Mouse (Mus musculus) spleen, postnatal 4 days (tissue): Measurements from ENCODE around the gene Tmem121b.

Source experiments
- DNase-seq, 2 experiments: peaks; one replicate each; pipeline ENCODE4 v3.0.0; 2022; ENCODE audit warnings: low spot score in 2 of 2

Gene Tmem121b

GRCm38 (mm10) chr6:120492499-120493373 is 871 bp downstream of the Tmem121b start:
- DNase-seq: peak in 1 of 2 experiments; percentile 76

GRCm38 (mm10) chr6:120491862-120492498 is 1.6 kb downstream of the Tmem121b start:
- DNase-seq: no peak

DNA sequence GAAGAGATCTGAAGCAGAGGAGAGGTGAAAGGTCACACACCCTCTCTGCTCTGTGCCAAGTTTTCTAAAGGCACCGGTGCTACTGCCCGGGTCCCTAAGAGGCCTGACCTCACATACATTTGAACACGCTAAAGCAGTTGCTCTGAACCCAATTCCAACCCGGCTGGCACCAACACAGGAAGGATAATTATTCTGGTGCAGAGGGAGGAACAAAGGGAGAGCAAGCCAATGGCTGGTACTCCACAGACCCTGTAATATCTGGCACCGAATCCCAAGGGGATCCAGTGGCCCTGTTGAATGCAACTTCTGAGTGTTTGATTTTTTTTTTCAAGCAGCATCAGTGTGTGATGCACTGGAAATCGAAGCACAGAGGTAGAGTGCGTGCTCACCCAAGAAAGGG is 2.5 kb downstream of the Tmem121b start:
- no peak for DNase-seq

DNA sequence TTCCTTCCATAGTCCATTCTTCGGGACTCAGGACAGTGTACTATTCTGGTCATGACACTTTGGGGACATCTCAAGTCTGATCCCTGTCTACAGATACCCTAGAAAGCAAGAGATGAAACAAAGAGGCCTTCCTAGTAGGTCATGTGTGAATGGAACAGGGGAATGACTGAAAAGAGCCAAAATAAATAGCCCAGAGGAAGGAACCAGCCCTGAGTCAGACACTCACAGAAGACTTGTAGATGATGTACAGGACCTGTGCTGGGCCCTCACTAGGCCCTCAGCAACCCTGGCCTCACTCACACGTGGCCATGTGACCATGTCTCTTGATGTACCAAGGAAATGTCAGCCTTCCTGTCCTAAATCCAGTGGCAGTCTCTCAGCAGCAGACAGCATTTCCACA is 4.1 kb downstream of the Tmem121b start:
- no peak for DNase-seq

DNA sequence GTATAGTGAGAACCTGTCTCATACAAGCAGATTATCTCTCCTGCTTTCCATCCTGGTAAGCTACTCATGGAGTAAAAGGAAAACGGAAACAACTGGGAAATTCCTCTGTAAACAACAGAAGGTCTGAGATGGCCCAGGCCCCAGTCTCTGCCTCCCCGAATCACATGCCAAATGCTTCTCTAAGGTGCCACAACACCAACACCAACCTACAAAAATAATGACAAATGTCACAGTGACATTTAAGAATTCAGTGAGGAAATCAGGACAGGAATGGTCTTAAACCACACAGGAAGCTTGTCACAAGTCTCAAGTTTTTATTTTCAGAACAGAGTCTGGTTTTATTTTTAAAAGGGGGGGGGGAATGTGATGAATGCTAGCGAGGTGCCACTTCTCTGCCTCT is 5.0 kb downstream of the Tmem121b start:
- no peak for DNase-seq

- no peak for DNase-seq
Observed at GRCm38 (mm10) chr6:120486051-120486510, 7.5 kb downstream of the Tmem121b start.

GRCm38 (mm10) chr6:120485038-120485437 is 8.6 kb downstream of the Tmem121b start:
- no peak for DNase-seq

DNA sequence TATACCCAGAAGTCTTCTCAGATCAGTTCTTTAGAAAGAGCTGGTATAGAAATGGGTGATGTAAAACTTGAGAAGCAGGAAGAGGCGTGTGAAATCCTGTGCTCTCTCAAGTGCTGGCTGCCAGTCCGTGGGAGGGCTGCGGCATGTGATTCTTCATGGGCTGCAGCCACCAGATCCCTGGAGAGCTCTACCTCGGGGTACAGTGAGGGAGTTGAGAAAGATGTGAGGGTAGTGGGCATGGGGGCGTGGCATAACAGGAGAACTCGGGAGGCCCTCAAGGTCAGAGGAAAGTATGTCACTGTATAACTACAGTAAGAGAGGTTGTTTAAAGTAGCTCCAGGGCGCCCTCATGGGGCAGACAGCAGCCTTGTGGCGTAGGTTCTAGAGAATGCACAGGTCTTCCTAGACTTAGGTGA is 10.4 kb downstream of the Tmem121b start:
- peak; percentile 62 to 82 for DNase-seq

- DNase-seq: no peak
Observed at GRCm38 (mm10) chr6:120482756-120483155, 10.9 kb downstream of the Tmem121b start.

- no peak for DNase-seq
Observed at GRCm38 (mm10) chr6:120482021-120482420, 11.6 kb downstream of the Tmem121b start.

- DNase-seq: peak in 1 of 2 experiments; percentile 43
Observed at GRCm38 (mm10) chr6:120481538-120481937, 12.1 kb downstream of the Tmem121b start.

GRCm38 (mm10) chr6:120480361-120480760 is 13.2 kb downstream of the Tmem121b start:
- DNase-seq: no peak

DNA sequence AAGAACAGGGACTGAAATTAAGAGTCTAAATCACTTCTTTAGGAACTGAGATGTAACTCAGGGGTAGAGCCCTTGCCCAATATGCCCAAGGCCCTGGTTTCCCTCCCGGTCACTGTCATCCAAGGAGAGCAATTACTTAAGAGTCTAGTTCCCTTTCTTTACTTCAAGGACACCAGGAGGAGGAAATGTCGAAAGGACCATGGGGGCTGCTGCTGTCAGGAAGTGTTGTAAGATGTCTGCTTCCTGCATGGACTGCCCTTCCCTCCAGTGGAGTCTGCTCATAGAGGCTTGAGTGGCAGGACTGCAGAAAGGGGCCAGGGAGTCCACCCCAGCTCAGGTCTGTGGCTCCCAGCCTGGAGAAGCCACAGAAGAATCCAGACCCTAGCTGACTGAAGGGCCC is 14.3 kb downstream of the Tmem121b start:
- peak in 1 of 2 experiments; percentile 23 for DNase-seq

DNA sequence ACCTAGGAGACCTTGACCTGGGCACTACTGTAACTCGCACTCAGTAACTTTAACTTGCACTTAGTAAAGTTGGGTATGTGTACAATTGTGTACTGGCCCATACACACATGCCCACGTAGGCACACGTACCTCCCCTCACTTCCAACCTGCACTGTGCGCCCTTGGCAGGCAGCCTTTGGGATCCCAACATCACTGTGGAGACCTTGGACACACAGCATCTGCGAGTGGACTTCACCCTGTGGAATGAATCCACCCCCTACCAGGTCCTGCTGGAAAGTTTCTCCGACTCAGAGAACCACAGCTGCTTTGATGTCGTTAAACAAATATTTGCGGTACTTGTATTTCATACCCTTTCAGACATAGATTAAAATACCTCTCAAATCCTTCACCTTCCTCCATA is 18.3 kb downstream of the Tmem121b start:
- DNase-seq: no peak

- DNase-seq: peak; percentile 66 to 79
Observed at GRCm38 (mm10) chr6:120473427-120473826, 20.2 kb downstream of the Tmem121b start.

DNA sequence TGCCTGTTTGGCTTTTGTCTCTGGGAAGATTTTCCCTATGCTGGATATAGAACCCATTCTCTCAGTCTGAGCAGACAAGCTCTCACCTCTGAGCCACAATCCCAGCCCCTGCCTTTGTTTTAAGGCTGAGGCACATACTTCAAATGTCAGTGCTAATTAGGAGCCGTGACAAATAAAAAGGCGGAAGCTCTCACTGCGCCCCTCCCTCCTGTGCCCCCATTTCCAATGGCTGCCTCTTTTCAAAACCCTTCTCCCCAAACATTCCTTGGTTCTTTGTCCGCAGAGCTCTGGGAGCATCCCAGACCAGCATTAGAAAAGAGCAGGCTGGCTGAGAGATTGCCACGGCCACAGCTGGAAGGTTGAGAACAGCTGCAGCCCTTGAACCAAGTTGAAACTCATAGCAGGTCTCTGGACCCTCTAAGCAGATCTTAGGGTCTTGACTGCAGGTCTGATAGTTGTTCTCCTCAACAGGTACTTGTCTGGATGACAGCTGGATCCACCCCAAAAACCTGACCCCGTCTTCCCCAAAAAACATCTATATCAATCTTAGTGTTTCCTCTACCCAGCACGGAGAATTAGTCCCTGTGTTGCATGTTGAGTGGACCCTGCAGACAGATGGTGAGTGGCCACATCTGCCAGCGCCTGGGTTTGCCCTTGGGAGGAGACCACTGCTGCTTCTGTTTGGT is 21.0 kb downstream of the Tmem121b start:
- DNase-seq: no peak

GRCm38 (mm10) chr6:120471991-120472441 is 21.6 kb downstream of the Tmem121b start:
- no peak for DNase-seq

DNA sequence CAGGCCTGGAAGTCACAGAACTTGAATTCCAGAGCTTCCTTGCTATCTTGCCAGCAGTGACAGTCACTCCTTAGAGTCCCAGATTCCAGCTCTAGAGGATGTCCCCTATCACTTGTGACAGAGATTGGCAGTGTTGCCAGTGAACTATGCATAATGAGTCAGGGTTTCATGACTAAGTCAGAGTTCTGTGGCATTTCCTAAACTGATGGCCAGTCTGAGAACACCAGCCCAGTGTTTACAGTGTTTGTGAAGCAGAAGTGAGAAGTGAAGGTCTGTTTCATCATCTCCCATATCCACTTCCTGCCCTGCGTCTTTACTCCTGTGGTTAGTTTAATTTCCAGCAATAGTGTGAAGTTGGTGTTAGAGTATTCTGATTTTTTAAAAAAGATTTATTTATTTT is 22.9 kb downstream of the Tmem121b start:
- DNase-seq: no peak

- DNase-seq: no peak
Observed at GRCm38 (mm10) chr6:120469770-120470169, 23.8 kb downstream of the Tmem121b start.

DNA sequence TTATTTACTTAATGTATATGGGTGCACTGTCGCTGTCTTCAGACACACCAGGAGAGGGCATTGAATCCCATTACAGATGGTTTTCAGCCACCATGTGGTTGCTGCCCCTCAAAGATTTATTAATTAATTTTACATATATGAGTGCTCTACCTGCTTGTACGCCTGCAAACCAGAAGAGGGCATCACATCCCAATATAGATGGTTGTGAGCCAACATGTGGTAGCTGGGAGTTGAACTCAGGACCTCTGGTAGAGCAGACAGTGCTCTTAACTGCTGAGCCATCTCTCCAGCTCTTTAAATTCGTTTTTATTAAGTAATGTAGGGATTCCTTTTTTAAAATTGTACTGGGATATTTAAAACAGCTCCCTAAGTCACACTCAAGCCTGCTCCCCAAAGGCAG is 24.3 kb downstream of the Tmem121b start:
- no peak for DNase-seq

- no peak for DNase-seq
Observed at GRCm38 (mm10) chr6:120468259-120468658, 25.3 kb downstream of the Tmem121b start.

- DNase-seq: peak in 1 of 2 experiments; percentile 49
Observed at GRCm38 (mm10) chr6:120466609-120467329, 26.8 kb downstream of the Tmem121b start.
